In the genomic region with DNA sequence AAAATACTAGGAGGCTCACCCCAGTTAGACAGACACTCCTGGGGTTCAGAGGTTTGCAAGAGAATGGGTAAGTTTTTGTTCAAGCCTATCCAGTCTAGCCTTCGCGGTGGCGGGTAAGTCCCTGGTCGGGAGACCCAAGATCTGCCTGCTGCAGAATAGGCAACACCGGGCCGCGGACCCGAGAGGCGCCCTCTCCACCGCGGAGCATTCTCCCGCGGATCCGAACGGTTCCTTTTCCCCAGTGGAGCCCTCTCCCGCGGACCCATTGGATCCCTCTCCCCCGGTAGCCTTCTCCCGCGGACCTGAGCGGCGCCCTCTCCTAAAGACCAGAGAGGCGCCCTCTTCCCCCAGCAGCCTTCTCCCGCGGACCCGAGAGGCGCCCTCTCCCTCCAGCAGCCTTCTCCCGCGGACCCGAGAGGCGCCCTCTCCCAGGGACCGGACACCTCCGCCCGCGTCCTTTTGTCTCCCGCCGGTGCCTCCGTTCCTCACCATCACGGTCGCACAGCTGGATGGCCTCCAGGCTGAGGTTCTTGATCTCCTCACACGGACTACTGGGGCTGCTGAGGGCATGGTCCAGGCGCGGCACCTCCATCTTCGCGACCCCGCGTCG, we compare ENCODE assay signal across 8 mouse cellular contexts. TPM values are rescaled to one million over a fixed set of nuclear protein-coding genes. Genes with fewer than 3 reads are reported as not detected.
DNase-seq lines count a peak whose midpoint lies in the region; ATAC-seq and TF ChIP-seq lines count a peak whose summit lies in the region.

No protein-coding gene starts in this region.

- peaks cover 13% of the 10 kb centered on the region for H3K27me3 ChIP-seq in forebrain, embryonic 12.5 days
- H3K27me3 ChIP-seq in hindbrain, postnatal 0 days (ENCODE audit: insufficient read depth, low read length): no peaks in the 10 kb centered on the region
- H3K27me3 ChIP-seq in midbrain, embryonic 16.5 days (ENCODE audit: control insufficient read depth, insufficient read depth, low read depth, low read length): no peaks in the 10 kb centered on the region

- peak; percentile 78 for DNase-seq in cerebellum, adult 8-10 months
- no peak for DNase-seq in cerebellum, adult 11 months
- peak; percentile 23 to 33 for DNase-seq in adrenal gland, adult 18-20 months (ENCODE audit: low spot score in 2 of 2)
- DNase-seq in hindbrain, postnatal 0 days (ENCODE audit: low spot score): peak; percentile 69
- peak; percentile 48 to 61 for DNase-seq in left cerebral cortex, postnatal 25 days (ENCODE audit: low spot score in 2 of 2)
- peak; percentile 6 for DNase-seq in thymus, postnatal 14 days

- H3K4me3 ChIP-seq in forebrain, embryonic 12.5 days (replicated peaks): peak overlapping the region; percentile 77
- H3K4me3 ChIP-seq in hindbrain, postnatal 0 days (ENCODE audit: low read length): peak overlapping the region; percentile 53
- H3K4me3 ChIP-seq in midbrain, embryonic 16.5 days (ENCODE audit: low read depth, low read length): peak overlapping the region; percentile 91

- peak overlapping the region; percentile 91 for H3K4me2 ChIP-seq in forebrain, embryonic 12.5 days
- H3K4me2 ChIP-seq in hindbrain, postnatal 0 days (ENCODE audit: low read depth, low read length): peak overlapping the region; percentile 89
- peak overlapping the region; percentile 69 for H3K4me2 ChIP-seq in midbrain, embryonic 16.5 days (ENCODE audit: low read length)

- peak overlapping the region; percentile 78 for H3K9ac ChIP-seq in forebrain, embryonic 12.5 days
- H3K9ac ChIP-seq in hindbrain, postnatal 0 days (replicated peaks; ENCODE audit: low read length): peak overlapping the region; percentile 62
- peak overlapping the region; percentile 97 for H3K9ac ChIP-seq in midbrain, embryonic 16.5 days (ENCODE audit: low read depth, low read length)

- no peaks in the 10 kb centered on the region for H3K9me3 ChIP-seq in forebrain, embryonic 12.5 days
- no peaks in the 10 kb centered on the region for H3K9me3 ChIP-seq in hindbrain, postnatal 0 days (ENCODE audit: low read length)
- H3K9me3 ChIP-seq in midbrain, embryonic 16.5 days (replicated peaks; ENCODE audit: control insufficient read depth, low read length, poor library complexity, severe bottlenecking): no peaks in the 10 kb centered on the region

- H3K4me1 ChIP-seq in forebrain, embryonic 12.5 days: peaks cover 13% of the 10 kb centered on the region; the same call in 1 of the 2 replicates
- no peaks in the 10 kb centered on the region; the same call in 1 of the 2 replicates for H3K4me1 ChIP-seq in hindbrain, postnatal 0 days (ENCODE audit: insufficient read depth, low read length)
- H3K4me1 ChIP-seq in midbrain, embryonic 16.5 days (ENCODE audit: control insufficient read depth, insufficient read depth, low read length): peaks cover 22% of the 10 kb centered on the region

- TF ChIP-seq CTCF in hindbrain, postnatal 0 days (IDR thresholded peaks at IDR 0.05; ENCODE audit: low read depth): no peak; the same call in none of the 2 replicates

- H3K36me3 ChIP-seq in forebrain, embryonic 12.5 days (replicated peaks): no peaks in the 10 kb centered on the region
- H3K36me3 ChIP-seq in hindbrain, postnatal 0 days (ENCODE audit: insufficient read depth, low read length): no peaks in the 10 kb centered on the region
- H3K36me3 ChIP-seq in midbrain, embryonic 16.5 days (ENCODE audit: control insufficient read depth, insufficient read depth, low read length): no peaks in the 10 kb centered on the region

- intact Hi-C loops in left cerebral cortex, postnatal 25 days (cut with DNase I): loop anchor here (1.0 to 10.0 kb wide), 5 partner anchors 119 to 616 kb away; no protein-coding TSS in a partner anchor

- peak overlapping the region; percentile 85 for H3K27ac ChIP-seq in forebrain, embryonic 12.5 days
- H3K27ac ChIP-seq in hindbrain, postnatal 0 days: peak overlapping the region; percentile 96
- H3K27ac ChIP-seq in midbrain, embryonic 16.5 days (ENCODE audit: low read length): peak overlapping the region; percentile 97

- WGBS in forebrain, embryonic 12.5 days: under 1% methylated on average over 48 of the region's 48 CpGs
- under 1% methylated on average over 46 of the region's 48 CpGs for WGBS in hindbrain, postnatal 0 days
- WGBS in midbrain, embryonic 16.5 days: under 1% methylated on average over 46 of the region's 48 CpGs

- ATAC-seq in forebrain, embryonic 12.5 days (ENCODE audit: low FRiP score): peak; percentile 67
- ATAC-seq in hindbrain, postnatal 0 days: peak; percentile 57
- ATAC-seq in midbrain, embryonic 16.5 days: peak; percentile 69

RNA-seq across cellular contexts. Expression of a gene that starts 57.1 kb away (rescaled TPM):
- total RNA-seq in adrenal gland, adult 18-20 months (2021): 1 to 10 TPM; 4.3 to 5.1 TPM
- 55.0 and 61.4 TPM in 2 replicates for polyA plus RNA-seq in forebrain, embryonic 12.5 days (2016; fragmentation: Nextera tagmentation; extraction: Ambion mirVana)
- total RNA-seq in hindbrain, postnatal 0 days (2014; rRNA removed): 38.3 and 55.5 TPM in 2 replicates
- 281 and 287 TPM in 2 replicates for polyA plus RNA-seq in hindbrain, postnatal 0 days (2015; fragmentation: Nextera tagmentation; extraction: Ambion mirVana)
- total RNA-seq in left cerebral cortex, postnatal 25 days (2021): 100 to 1,000 TPM; 223 to 224 TPM
- 292 and 327 TPM in 2 replicates for polyA plus RNA-seq in midbrain, embryonic 16.5 days (2015; fragmentation: Nextera tagmentation; extraction: Ambion mirVana)
